Mouse (Mus musculus): ENCODE measurements around the gene Pabpc1l. TPM values are rescaled to one million over a fixed set of nuclear protein-coding genes. Genes with fewer than 3 reads are reported as not detected.

Pabpc1l gene
- total and polyA plus RNA-seq, 2 experiments from 2014 or later, result 0.22 to 2.0 TPM

DNA sequence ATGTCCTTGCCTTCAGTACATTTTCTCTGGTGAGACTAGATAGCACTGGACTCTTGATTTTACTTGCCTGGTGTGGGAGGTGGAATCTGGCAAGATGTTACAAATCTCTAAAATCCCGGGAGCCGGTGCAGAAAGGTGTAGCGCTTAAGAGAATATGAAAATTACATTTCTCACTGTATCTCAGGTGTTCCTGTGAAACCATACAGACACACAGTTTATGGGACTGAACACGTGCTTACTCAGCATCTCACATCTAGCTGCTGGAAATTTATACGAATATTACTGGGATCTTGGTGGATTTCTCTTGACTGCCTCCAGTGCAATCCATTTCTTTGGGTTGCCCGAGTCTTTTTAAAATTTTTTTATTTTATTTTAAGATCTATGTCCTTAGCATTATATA, 29.0 kb upstream of the Pabpc1l start:
- Histone ChIP-seq H3K36me3 (ENCODE audit: insufficient read depth, low read length) (no peaks in the 10 kb centered on the region), H3K4me1 (ENCODE audit: insufficient read depth, low read length) (peaks cover 7% of the 10 kb centered on the region; the same call in 1 of the 2 replicates), H3K9me3 (ENCODE audit: low read length) (no peaks in the 10 kb centered on the region), H3K9ac (replicated peaks; ENCODE audit: low read length, poor library complexity, severe bottlenecking) (peak overlapping the region; percentile 99), H3K4me3 (ENCODE audit: low read depth, low read length) (peak overlapping the region; percentile 98), H3K27me3 (ENCODE audit: insufficient read depth, low read length) (no peaks in the 10 kb centered on the region), H3K27ac (ENCODE audit: low read depth, low read length) (peak overlapping the region; percentile 96), H3K4me2 (ENCODE audit: low read depth, low read length, poor library complexity, severe bottlenecking) (peak overlapping the region; percentile 58)
- ATAC-seq (ENCODE audit: low FRiP score) (no peak), DNase-seq (ENCODE audit: low spot score) (no peak)
- WGBS, result 76% methylated on average over 6 of the region's 6 CpGs
- no peak for TF ChIP-seq CTCF (IDR thresholded peaks at IDR 0.05)

DNA sequence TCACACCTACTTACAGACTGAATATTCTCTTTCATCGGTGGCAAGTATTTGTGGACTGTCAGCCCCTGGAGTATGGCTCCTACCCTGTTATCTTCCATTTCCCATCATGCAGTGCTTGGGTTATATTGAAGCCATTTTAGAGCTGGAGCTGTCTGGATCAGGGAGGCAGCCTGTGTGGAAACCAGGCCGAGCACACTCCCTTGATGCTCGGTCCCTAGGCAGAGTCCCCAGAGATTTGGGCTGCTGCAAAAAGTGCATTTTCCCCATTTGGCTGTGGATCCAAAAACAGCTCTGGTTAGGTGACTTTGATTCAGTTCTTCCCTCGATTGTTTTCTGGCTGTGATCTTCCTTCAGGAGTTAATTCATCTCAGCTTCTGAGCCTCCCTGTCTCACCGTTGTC, 28.4 kb upstream of the Pabpc1l start:
- ATAC-seq (ENCODE audit: low FRiP score) (no peak), DNase-seq (ENCODE audit: low spot score) (no peak)
- H3K9me3 ChIP-seq (ENCODE audit: low read length), result no peaks in the 10 kb centered on the region
- no peaks in the 10 kb centered on the region for H3K36me3 ChIP-seq (ENCODE audit: insufficient read depth, low read length)
- H3K27ac ChIP-seq (ENCODE audit: low read depth, low read length), result no peak overlapping the region
- peak overlapping the region; percentile 58 for H3K4me2 ChIP-seq (ENCODE audit: low read depth, low read length, poor library complexity, severe bottlenecking)
- peaks cover 7% of the 10 kb centered on the region; the same call in 1 of the 2 replicates for H3K4me1 ChIP-seq (ENCODE audit: insufficient read depth, low read length)
- 72% methylated on average over 5 of the region's 5 CpGs for WGBS
- no peak for TF ChIP-seq CTCF (IDR thresholded peaks at IDR 0.05)
- H3K9ac ChIP-seq (replicated peaks; ENCODE audit: low read length, poor library complexity, severe bottlenecking), result no peak overlapping the region
- H3K27me3 ChIP-seq (ENCODE audit: insufficient read depth, low read length), result no peaks in the 10 kb centered on the region
- no peak overlapping the region; the same call in 1 of the 2 replicates for H3K4me3 ChIP-seq (ENCODE audit: low read depth, low read length)

DNA sequence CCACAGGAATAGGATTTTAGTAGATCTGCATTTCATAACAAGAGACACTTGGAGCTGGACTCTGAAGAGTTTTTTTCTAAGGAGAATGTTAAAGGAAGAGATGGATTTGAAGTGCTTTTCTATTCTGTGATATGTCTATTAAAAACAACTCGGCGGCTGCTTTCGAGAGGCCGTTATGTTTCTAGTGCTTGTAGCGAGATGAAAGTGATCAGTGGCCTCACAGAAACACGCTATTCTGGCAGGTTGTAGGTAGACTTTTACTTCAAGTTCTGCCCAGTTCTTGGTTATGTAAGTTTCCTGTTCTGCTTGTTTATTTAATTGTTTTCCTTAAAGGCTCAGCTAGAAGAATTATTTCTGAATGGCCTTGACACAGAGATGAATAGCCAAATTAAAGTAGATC, 26.3 kb upstream of the Pabpc1l start:
- H3K27ac ChIP-seq (ENCODE audit: low read depth, low read length), result no peak overlapping the region
- H3K4me3 ChIP-seq (ENCODE audit: low read depth, low read length), result no peak overlapping the region
- no peak overlapping the region for H3K9ac ChIP-seq (replicated peaks; ENCODE audit: low read length, poor library complexity, severe bottlenecking)
- H3K4me2 ChIP-seq (ENCODE audit: low read depth, low read length, poor library complexity, severe bottlenecking), result no peak overlapping the region
- WGBS, result 91% methylated on average over 6 of the region's 6 CpGs
- ATAC-seq (ENCODE audit: low FRiP score), result no peak
- no peaks in the 10 kb centered on the region for H3K36me3 ChIP-seq (ENCODE audit: insufficient read depth, low read length)
- no peak for TF ChIP-seq CTCF (IDR thresholded peaks at IDR 0.05)
- H3K27me3 ChIP-seq (ENCODE audit: insufficient read depth, low read length), result no peaks in the 10 kb centered on the region
- DNase-seq (ENCODE audit: low spot score), result no peak
- no peaks in the 10 kb centered on the region for H3K9me3 ChIP-seq (ENCODE audit: low read length)
- H3K4me1 ChIP-seq (ENCODE audit: insufficient read depth, low read length), result peaks cover 7% of the 10 kb centered on the region; the same call in 1 of the 2 replicates

DNA sequence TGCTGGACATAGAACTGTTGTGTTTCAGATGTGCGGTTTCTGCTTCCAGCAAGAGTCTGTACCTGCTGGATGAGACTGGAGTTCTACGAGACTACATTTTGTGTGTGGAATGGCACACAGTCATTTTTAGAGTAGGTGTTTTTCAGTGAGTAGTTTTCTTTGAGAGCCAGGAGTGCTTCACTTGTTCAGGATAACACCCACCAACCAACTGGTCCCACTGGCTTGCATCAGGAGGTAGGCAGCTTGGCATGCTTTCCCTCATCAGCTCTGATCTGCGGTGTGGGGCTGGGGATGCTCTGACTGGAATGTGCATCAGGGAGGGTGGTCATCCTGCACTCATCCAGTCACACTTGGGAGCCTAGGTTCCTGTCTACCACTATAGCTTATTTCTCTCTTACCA, 22.6 kb upstream of the Pabpc1l start:
- ATAC-seq (ENCODE audit: low FRiP score) (no peak), DNase-seq (ENCODE audit: low spot score) (no peak)
- H3K27me3 ChIP-seq (ENCODE audit: insufficient read depth, low read length), result no peaks in the 10 kb centered on the region
- no peak overlapping the region for H3K27ac ChIP-seq (ENCODE audit: low read depth, low read length)
- no peaks in the 10 kb centered on the region for H3K36me3 ChIP-seq (ENCODE audit: insufficient read depth, low read length)
- H3K4me3 ChIP-seq (ENCODE audit: low read depth, low read length), result no peak overlapping the region
- no peak for TF ChIP-seq CTCF (IDR thresholded peaks at IDR 0.05)
- no peak overlapping the region for H3K4me2 ChIP-seq (ENCODE audit: low read depth, low read length, poor library complexity, severe bottlenecking)
- no peak overlapping the region for H3K9ac ChIP-seq (replicated peaks; ENCODE audit: low read length, poor library complexity, severe bottlenecking)
- WGBS, result 93% methylated on average over 3 of the region's 3 CpGs
- peaks cover 5% of the 10 kb centered on the region; the same call in 1 of the 2 replicates for H3K4me1 ChIP-seq (ENCODE audit: insufficient read depth, low read length)
- no peaks in the 10 kb centered on the region for H3K9me3 ChIP-seq (ENCODE audit: low read length)

DNA sequence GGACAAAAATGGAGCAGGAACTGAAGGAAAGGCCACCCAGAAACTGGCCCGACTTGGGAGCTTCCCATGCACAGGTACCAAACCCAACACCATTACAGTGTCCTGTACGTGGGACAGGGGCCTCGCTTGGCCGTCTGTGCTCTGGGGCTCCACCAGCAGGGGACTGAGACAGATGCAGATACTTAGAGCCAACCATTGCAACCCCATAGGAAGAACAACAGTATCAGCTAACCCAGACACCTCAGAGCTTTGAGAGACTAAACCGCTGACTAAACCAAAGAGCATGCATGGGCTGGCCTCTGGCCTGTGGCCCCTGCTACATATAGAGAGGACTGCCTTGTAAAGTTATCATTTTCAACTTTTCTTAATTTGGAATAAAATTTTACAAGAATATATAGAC, 20.7 kb upstream of the Pabpc1l start:
- no peak overlapping the region for H3K9ac ChIP-seq (replicated peaks; ENCODE audit: low read length, poor library complexity, severe bottlenecking)
- WGBS, result 82% methylated on average over 5 of the region's 5 CpGs
- ATAC-seq (ENCODE audit: low FRiP score) (no peak), DNase-seq (ENCODE audit: low spot score) (no peak)
- no peak for TF ChIP-seq CTCF (IDR thresholded peaks at IDR 0.05)
- no peak overlapping the region for H3K4me3 ChIP-seq (ENCODE audit: low read depth, low read length)
- no peak overlapping the region for H3K4me2 ChIP-seq (ENCODE audit: low read depth, low read length, poor library complexity, severe bottlenecking)
- peaks cover 5% of the 10 kb centered on the region; the same call in 1 of the 2 replicates for H3K4me1 ChIP-seq (ENCODE audit: insufficient read depth, low read length)
- H3K27me3 ChIP-seq (ENCODE audit: insufficient read depth, low read length), result no peaks in the 10 kb centered on the region
- H3K36me3 ChIP-seq (ENCODE audit: insufficient read depth, low read length), result no peaks in the 10 kb centered on the region
- no peak overlapping the region for H3K27ac ChIP-seq (ENCODE audit: low read depth, low read length)
- no peaks in the 10 kb centered on the region for H3K9me3 ChIP-seq (ENCODE audit: low read length)

DNA sequence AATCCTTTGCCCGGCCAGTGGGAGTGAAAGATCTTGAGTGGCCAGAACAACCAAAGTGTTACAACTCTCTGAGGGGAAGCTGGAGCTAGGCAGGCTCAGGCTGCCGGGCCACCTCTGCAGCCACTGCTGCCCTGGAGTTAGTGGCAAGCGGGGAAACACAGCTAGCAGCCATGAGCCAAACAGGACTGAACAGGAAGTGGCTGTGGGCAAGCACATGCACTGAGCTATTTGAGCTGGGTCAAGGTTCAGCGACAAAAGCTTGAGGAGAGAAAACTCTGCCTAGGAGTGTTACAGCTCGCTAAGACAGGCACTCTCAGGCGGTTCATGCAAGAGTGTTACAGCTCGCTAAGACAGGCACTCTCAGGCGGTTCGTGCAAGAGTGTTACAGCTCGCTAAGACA, 18.3 kb upstream of the Pabpc1l start:
- ATAC-seq (ENCODE audit: low FRiP score), result no peak
- H3K4me2 ChIP-seq (ENCODE audit: low read depth, low read length, poor library complexity, severe bottlenecking), result no peak overlapping the region
- no peak for TF ChIP-seq CTCF (IDR thresholded peaks at IDR 0.05)
- no peak overlapping the region for H3K4me3 ChIP-seq (ENCODE audit: low read depth, low read length)
- no peak overlapping the region for H3K9ac ChIP-seq (replicated peaks; ENCODE audit: low read length, poor library complexity, severe bottlenecking)
- no peak overlapping the region for H3K27ac ChIP-seq (ENCODE audit: low read depth, low read length)
- 85% methylated on average over 10 of the region's 10 CpGs for WGBS
- no peaks in the 10 kb centered on the region for H3K27me3 ChIP-seq (ENCODE audit: insufficient read depth, low read length)
- no peaks in the 10 kb centered on the region for H3K9me3 ChIP-seq (ENCODE audit: low read length)
- DNase-seq (ENCODE audit: low spot score), result no peak
- peaks cover 5% of the 10 kb centered on the region; the same call in 1 of the 2 replicates for H3K4me1 ChIP-seq (ENCODE audit: insufficient read depth, low read length)
- H3K36me3 ChIP-seq (ENCODE audit: insufficient read depth, low read length), result peaks cover 5% of the 10 kb centered on the region; the same call in 1 of the 2 replicates
